Mouse (Mus musculus) right cerebral cortex, postnatal 25 days (tissue): ENCODE data around the gene Rxylt1.

Experiments
- DNase-seq: peaks from one replicate; pipeline ENCODE4 v3.0.0; 2022

Gene Rxylt1

DNA sequence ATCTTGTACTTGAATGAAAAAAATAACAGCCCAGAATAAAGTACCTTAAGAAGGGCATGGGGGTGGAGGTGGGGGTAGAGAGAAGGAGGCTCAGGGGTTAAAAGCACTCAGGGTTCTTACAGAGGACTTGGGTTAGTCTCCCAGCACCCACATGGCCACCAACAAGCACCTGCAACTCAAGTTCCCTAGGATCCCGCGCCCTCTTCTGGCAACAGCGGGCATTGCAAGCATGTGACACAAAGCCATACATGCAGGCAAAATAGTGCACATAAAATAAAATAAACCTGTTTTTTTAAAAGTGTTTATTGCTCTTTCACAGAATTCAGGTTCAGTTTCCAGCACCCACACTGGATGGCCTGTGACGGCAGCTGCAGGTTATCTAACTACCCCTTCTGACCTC, 56.8 kb downstream of the Rxylt1 start:
- no peak for DNase-seq

DNA sequence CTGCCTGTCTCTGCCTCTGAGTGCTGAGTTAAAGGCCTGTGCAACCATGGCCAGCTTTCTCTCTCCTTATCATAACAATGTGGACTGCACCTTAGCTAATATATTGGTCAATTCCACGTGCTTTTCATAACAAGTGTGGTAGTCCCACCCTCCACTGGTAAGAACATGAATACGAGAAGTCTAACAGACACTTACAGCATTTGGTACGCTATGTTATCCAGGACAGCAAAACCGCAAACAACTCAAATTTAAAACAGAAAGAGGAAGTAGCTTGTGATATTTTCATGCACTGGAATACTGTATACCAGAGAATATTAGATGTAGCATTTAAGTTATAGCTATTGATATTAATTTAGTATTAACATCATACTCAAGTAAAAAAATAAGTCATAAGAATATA, 57.6 kb downstream of the Rxylt1 start:
- DNase-seq: no peak

DNA sequence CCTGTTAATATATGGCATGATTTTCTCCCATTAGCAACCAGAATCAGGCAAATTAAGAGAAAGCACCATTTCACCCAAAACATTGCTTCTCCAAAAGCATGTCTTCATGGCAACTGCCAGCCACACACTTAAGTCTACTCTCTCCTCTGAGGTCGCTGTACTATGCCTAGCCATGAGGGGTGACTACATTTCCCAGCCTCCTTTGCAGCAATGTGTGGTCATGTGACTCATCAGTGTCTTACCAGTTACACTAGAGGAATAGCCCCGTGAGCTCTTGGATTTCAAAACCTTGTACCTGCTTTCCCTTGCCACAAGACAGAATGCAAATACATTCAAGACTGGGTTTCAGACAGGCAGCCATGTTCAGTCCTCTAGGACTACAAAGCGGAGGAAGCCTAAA, 58.6 kb downstream of the Rxylt1 start:
- DNase-seq: no peak

DNA sequence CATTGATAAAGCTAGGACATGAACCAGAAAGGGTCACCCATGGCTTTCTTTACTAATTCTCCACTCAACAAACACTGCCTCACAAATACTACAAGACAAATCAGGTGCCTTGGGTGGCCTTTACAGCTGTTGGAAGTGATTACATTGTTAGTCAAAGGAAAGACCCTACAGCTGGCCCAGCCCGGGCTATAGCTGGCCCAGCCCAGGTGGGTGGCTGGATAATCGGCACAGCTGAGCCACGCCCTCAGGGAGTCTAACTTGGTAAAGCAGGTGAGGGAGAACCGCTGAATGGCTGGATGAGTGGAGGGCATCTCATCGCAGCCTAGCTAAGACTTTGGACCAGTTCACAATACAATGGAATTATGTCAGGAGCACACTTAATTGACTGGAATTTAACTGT, 63.9 kb downstream of the Rxylt1 start:
- DNase-seq: no peak

DNA sequence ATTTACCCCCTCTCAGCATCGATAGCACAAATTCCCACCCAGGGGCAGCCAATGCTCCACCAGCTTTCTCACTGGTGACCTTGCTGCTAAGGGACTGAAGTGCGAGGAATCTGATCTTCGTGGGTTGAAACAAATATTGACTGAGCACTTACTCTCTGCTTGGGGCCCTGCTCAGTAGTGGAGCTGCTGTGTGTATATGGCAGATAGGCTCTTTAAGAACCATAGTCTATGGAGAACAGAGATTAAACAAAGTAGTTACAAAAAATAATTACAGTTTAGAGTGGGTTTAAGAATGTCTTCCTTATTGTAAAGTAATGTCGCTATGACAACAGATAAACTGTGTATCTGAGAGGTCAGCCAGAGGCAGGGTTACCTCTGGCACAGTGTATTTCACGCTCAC, 66.8 kb downstream of the Rxylt1 start:
- no peak for DNase-seq

DNA sequence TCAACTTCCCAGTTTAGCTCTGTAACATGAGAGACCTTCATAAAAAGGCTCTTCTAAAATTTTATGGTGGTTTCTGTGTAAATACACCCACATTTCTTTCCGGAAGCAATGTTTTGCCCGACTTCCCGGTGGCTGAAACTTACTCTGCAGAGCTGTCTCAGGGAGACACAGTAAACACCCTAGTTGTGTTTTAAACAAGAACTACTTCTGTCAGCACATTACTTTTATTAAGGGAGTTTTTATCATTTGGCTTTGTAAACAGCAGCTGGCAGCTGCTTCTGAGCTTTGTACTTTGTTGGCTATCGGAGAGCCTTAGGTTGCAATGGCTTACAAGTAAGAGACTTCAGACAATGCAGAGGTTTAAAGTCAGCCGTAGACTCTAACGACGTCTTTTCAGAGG, 67.4 kb downstream of the Rxylt1 start:
- no peak for DNase-seq
